Mouse (Mus musculus) stomach, postnatal 0 days (tissue): ENCODE data around the gene Wdr17. TPM values are rescaled to one million over a fixed set of nuclear protein-coding genes. Genes with fewer than 3 reads are reported as not detected.

Experiments used
- ATAC-seq: fragments of 200-750 bp; cut with Nextera tagmentation; 2 replicates; pipeline ENCODE4 v1.8.0; 2017; ENCODE audit not compliant: low FRiP score, low TSS enrichment
- DNase-seq: peaks from one replicate; pipeline ENCODE4 v3.0.0-alpha.2; 2016; ENCODE audit warnings: low spot score
- H3K27ac ChIP-seq: fragments of 300-500 bp; sonication (generic); replicated peaks from 2 replicates; pipeline ENCODE4 v1.5.1; 2014; ENCODE audit warnings: mild to moderate bottlenecking, control low read depth
- H3K27me3 ChIP-seq: fragments of 300-500 bp; sonication (generic); 2 replicates; pipeline ENCODE4 v1.6.1; 2014; ENCODE audit warnings: low read length; ENCODE audit not compliant: control insufficient read depth, insufficient read depth
- H3K36me3 ChIP-seq: fragments of 300-500 bp; sonication (generic); 2 replicates; pipeline ENCODE4 v1.6.1; 2014; ENCODE audit warnings: low read length, mixed read lengths; ENCODE audit not compliant: control insufficient read depth, insufficient read depth
- H3K4me1 ChIP-seq: fragments of 300-500 bp; sonication (generic); replicated peaks from 2 replicates; pipeline ENCODE4 v1.6.1; 2014; ENCODE audit warnings: antibody characterized with exemption; ENCODE audit not compliant: control insufficient read depth, insufficient read depth
- H3K4me2 ChIP-seq: fragments of 300-500 bp; sonication (generic); replicated peaks from 2 replicates; pipeline ENCODE4 v1.6.1; 2014; ENCODE audit warnings: low read depth, mild to moderate bottlenecking, control low read depth, moderate library complexity
- H3K4me3 ChIP-seq: fragments of 300-500 bp; sonication (generic); 2 replicates; pipeline ENCODE4 v1.5.1; 2014; ENCODE audit warnings: low read depth, low read length, control low read depth
- H3K9ac ChIP-seq: fragments of 300-500 bp; sonication (generic); 2 replicates; pipeline ENCODE4 v1.6.1; 2014; ENCODE audit warnings: mild to moderate bottlenecking, low read length, control low read depth, mixed read lengths
- H3K9me3 ChIP-seq: fragments of 300-500 bp; sonication (generic); 2 replicates; pipeline ENCODE4 v1.6.1; 2016; ENCODE audit warnings: low read length; ENCODE audit not compliant: control insufficient read depth
- CTCF ChIP-seq: IDR thresholded peaks from 2 replicates; pipeline ENCODE4 v1.5.1; 2016; ENCODE audit warnings: antibody characterized with exemption, low read depth, mild to moderate bottlenecking, moderate library complexity
- EP300 ChIP-seq: optimal IDR thresholded peaks from 2 replicates; pipeline ENCODE3; 2016; ENCODE audit warnings: antibody characterized with exemption
- WGBS: fragments of 180-500 bp; shearing (Covaris S2); extraction: QIAGEN DNeasy Blood & Tissue Kit; methylation state at CpG from one replicate; pipeline ENCODE4 v1.1.7; 2014; 5-methylcytosine and 5-hydroxymethylcytosine counted together
- polyA plus RNA-seq: library from polyadenylated mRNA; unstranded; fragments of >200 nt; fragmentation: Nextera tagmentation; extraction: Ambion mirVana; gene quantifications from 2 replicates; pipeline ENCODE4 v1.2.1, GENCODE M21; 2015

Wdr17 gene
- 0.06 and 0.12 TPM in 2 replicates for polyA plus RNA-seq

- 75% methylated on average over 9 of the region's 9 CpGs for WGBS
- Histone ChIP-seq H3K27ac (no peak within 1 kb of the TSS), H3K9me3 (no peaks in the 10 kb centered on the region), H3K27me3 (no peaks in the 10 kb centered on the region), H3K4me2 (no peak within 1 kb of the TSS), H3K4me3 (no peak within 1 kb of the TSS), H3K9ac (no peak within 1 kb of the TSS), H3K4me1 (no peaks in the 10 kb centered on the region), H3K36me3 (no peaks in the 10 kb centered on the region)
- DNase-seq (no peak), ATAC-seq (no peak)
- TF ChIP-seq EP300: no peak
- no peak for TF ChIP-seq CTCF
These were observed at the start of gene Wdr17 for GRCm38 (mm10) chr8:54886987-54887785. TSS of gene Wdr17 (minus strand) at chr8:54887184.

- no peaks in the 10 kb centered on the region for H3K4me1 ChIP-seq
These were observed 45.3 kb upstream of the Wdr17 start for GRCm38 (mm10) chr8:54932306-54932705.

GRCm38 (mm10) chr8:54924936-54925335 is 38.0 kb upstream of the Wdr17 start:
- ATAC-seq (no peak), DNase-seq (no peak)
- Histone ChIP-seq H3K4me1 (no peaks in the 10 kb centered on the region), H3K9ac (no peak overlapping the region), H3K27me3 (no peaks in the 10 kb centered on the region), H3K36me3 (no peaks in the 10 kb centered on the region), H3K4me2 (no peak overlapping the region), H3K27ac (no peak overlapping the region), H3K4me3 (no peak overlapping the region), H3K9me3 (no peaks in the 10 kb centered on the region)
- 77% methylated on average over 3 of the region's 3 CpGs for WGBS
- TF ChIP-seq EP300 (no peak), CTCF (no peak)

More at GRCm38 (mm10) chr8:54932306-54932705, 45.3 kb upstream of the Wdr17 start:
- H3K9ac ChIP-seq: no peak overlapping the region
- no peak overlapping the region for H3K4me3 ChIP-seq
- H3K27ac ChIP-seq: no peak overlapping the region
- H3K27me3 ChIP-seq: no peaks in the 10 kb centered on the region
- no peak for TF ChIP-seq EP300
- no peak for ATAC-seq
- WGBS: 48% methylated on average over 2 of the region's 2 CpGs
- no peak for DNase-seq
- no peaks in the 10 kb centered on the region for H3K9me3 ChIP-seq
- H3K36me3 ChIP-seq: no peaks in the 10 kb centered on the region
- H3K4me2 ChIP-seq: no peak overlapping the region

- Histone ChIP-seq H3K4me1 (no peaks in the 10 kb centered on the region), H3K4me3 (no peak overlapping the region), H3K4me2 (no peak overlapping the region), H3K27me3 (no peaks in the 10 kb centered on the region), H3K9ac (no peak overlapping the region), H3K9me3 (no peaks in the 10 kb centered on the region), H3K27ac (no peak overlapping the region), H3K36me3 (no peaks in the 10 kb centered on the region)
- DNase-seq (no peak), ATAC-seq (no peak)
- TF ChIP-seq EP300 (no peak), CTCF (no peak)
- WGBS: 34% methylated on average over 2 of the region's 2 CpGs
These were observed 35.3 kb upstream of the Wdr17 start for GRCm38 (mm10) chr8:54922160-54922855.

- Histone ChIP-seq H3K4me1 (no peaks in the 10 kb centered on the region), H3K27ac (no peak overlapping the region), H3K36me3 (no peaks in the 10 kb centered on the region), H3K9ac (no peak overlapping the region), H3K9me3 (no peaks in the 10 kb centered on the region), H3K27me3 (no peaks in the 10 kb centered on the region), H3K4me2 (no peak overlapping the region), H3K4me3 (no peak overlapping the region)
- no peak for TF ChIP-seq CTCF
- no peak for TF ChIP-seq EP300
- DNase-seq (no peak), ATAC-seq (no peak)
- 63% methylated on average over 7 of the region's 9 CpGs for WGBS
These were observed 30.7 kb upstream of the Wdr17 start for GRCm38 (mm10) chr8:54917710-54918109.

- H3K36me3 ChIP-seq: no peaks in the 10 kb centered on the region
- no peak for ATAC-seq
- TF ChIP-seq EP300 (no peak), CTCF (no peak)
- no peak overlapping the region for H3K27ac ChIP-seq
- H3K9me3 ChIP-seq: no peaks in the 10 kb centered on the region
- no peak overlapping the region for H3K4me3 ChIP-seq
- no peak overlapping the region for H3K4me2 ChIP-seq
- H3K9ac ChIP-seq: no peak overlapping the region
- 91% methylated on average over 2 of the region's 2 CpGs for WGBS
- no peak for DNase-seq
- H3K4me1 ChIP-seq: no peaks in the 10 kb centered on the region
- H3K27me3 ChIP-seq: no peaks in the 10 kb centered on the region
These were observed 25.9 kb upstream of the Wdr17 start for GRCm38 (mm10) chr8:54912891-54913290.
